Mouse (Mus musculus): ENCODE measurements around the gene Synj1.

GRCm38 (mm10) chr16:90946977-90947376 is 64.1 kb downstream of the Synj1 start:
- no peak for TF ChIP-seq ZKSCAN1 (IDR thresholded peaks at IDR 0.05; ENCODE audit: borderline replicate concordance, low read depth, low read length)
- TF ChIP-seq POLR2A (IDR thresholded peaks at IDR 0.05; ENCODE audit: low read depth, low read length): no peak
- TF ChIP-seq ETS1 (conservative IDR thresholded peaks at IDR 0.05; ENCODE audit: low read depth, low read length): no peak
- TF ChIP-seq PAX5 (IDR thresholded peaks at IDR 0.05; ENCODE audit: low read length): no peak
- TF ChIP-seq CTCF (conservative IDR thresholded peaks at IDR 0.05 in 1 of 2, IDR thresholded peaks at IDR 0.05 in 1 of 2; ENCODE audit: low read depth in 2 of 2, low read length in 2 of 2): no peak
- TF ChIP-seq POLR2AphosphoS2 (IDR thresholded peaks at IDR 0.05; ENCODE audit: low read depth, low read length): no peak
- no peak for TF ChIP-seq CHD2 (IDR thresholded peaks at IDR 0.05; ENCODE audit: low read length)
- TF ChIP-seq EP300 (IDR thresholded peaks at IDR 0.05; ENCODE audit: low read length): no peak
- TF ChIP-seq MAZ (IDR thresholded peaks at IDR 0.05; ENCODE audit: low read depth, low read length): no peak
- TF ChIP-seq ZNF384 (IDR thresholded peaks at IDR 0.05; ENCODE audit: low read depth, low read length): no peak
- TF ChIP-seq ZMIZ1 (IDR thresholded peaks at IDR 0.05; ENCODE audit: low read depth, low read length): no peak
- TF ChIP-seq TBP (conservative IDR thresholded peaks at IDR 0.05; ENCODE audit: low read depth, low read length): no peak
- no peak for TF ChIP-seq USF2 (conservative IDR thresholded peaks at IDR 0.05; ENCODE audit: low read depth, low read length)
- TF ChIP-seq E2F4 (IDR thresholded peaks at IDR 0.05; ENCODE audit: insufficient replicate concordance, low read depth, low read length): no peak
